Mouse (Mus musculus): ENCODE results near the gene I830077J02Rik.

The I830077J02Rik gene

DNA sequence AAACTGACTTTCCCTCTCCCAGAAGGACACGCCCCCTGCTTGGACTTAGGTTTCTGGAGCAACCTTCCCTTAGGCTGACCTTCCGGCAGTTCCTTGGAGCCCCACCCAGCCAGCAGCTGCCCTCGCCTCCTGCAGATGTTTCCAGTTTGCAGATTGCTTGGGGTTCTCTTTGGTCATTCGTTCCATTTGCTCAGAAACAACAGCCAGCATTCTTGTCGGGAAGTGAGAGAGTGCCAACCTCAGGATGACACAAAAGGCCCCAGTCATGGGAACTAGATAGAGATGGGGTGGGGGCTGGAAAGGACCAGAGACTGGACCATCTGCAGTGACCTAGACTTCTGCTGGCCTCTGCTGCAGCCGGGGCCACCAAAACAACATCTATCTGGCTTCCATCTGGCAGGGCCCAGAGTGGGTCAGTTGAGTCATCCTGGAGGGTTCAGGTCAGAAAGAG lies 38.5 kb downstream of the I830077J02Rik start:
- peak; percentile 65 for DNase-seq (ENCODE audit: low spot score)

DNA sequence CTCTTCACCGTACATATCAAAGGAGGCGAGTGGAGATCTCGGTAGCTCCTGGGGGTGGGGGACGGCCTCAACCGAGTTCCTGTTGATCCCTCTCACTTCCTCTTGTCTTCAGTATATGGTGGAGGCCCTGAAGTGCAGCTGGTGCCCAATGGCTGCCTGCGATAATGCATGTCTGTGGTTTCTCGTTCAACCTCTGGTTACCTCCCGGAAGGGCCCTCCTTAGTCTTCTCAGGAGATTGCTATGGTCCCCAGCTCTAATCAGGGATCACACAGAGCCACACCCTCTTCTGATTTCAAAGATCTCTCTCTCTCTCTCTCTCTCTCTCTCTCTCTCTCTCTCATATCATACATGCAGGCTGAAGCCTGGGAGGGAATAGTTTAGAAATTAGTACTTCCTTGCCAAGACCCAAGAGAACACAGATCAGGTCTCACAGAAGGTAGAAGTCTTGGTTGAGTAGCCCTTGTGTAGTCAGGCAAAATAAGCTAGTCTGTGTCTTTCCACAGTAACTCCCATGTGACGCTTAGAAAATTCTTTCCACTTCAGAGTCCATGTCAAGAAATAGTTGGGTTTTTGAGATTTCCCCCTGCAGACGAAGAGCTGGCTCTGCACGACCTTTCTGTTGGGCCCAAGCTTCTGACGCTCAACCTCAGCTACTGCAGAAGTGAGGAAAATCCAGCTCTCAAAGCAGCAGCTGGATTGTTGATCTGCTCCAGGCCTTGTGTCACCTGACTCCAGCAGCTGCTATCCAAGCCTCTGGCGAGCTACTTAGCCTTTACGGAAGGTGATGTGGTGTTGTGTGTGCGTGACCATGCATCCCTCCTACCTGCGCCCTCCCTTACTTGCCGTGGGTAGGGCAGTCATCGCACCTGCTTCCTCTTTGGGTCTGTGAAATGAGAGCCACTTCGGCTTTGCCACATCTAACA lies 39.6 kb downstream of the I830077J02Rik start:
- DNase-seq (ENCODE audit: low spot score), result no peak

- peak; percentile 39 for DNase-seq (ENCODE audit: low spot score)
Observed at GRCm38 (mm10) chr3:105891760-105892571, 40.5 kb downstream of the I830077J02Rik start.

DNA sequence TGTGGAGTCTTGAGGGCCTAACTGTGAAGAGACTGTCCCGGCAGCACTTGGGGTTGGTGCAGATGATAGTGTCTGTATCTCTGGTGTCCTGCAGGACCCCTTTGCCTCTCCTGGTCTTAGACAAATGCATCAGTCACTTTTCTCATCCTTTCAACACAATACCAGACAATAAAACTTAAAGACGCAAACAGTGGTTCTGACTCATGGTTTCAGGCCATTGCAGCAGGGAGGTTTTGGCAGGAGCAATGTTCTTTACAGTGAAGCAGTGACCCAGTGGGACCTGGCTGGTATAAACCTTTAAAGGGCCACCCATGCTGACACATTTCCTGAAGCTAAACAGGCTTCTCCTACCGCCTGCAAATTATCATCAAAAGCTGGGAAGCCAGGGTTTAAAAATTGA lies 41.3 kb downstream of the I830077J02Rik start:
- DNase-seq (ENCODE audit: low spot score), result no peak

DNA sequence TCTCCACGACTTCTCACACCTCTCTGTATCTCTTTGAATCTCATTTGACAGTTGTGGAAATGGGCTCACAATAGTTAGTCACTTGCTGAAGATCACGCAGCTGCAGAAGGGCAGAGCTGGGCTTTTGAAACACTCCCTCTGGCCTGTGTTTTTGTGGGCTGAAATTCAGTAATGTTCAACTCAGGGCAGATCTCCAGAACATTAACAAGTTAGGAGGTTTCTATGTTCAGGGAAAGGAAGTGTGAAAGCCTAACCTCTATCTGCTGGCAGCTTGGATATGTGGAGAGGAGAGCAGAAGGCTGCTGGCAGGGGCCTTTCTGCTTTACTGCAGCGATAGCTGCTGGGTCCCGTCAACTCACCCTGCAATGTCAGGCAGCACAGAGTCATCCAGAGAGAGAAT lies 42.2 kb downstream of the I830077J02Rik start:
- DNase-seq (ENCODE audit: low spot score), result no peak

GRCm38 (mm10) chr3:105888961-105889360 lies 43.5 kb downstream of the I830077J02Rik start:
- no peak for DNase-seq (ENCODE audit: low spot score)

DNA sequence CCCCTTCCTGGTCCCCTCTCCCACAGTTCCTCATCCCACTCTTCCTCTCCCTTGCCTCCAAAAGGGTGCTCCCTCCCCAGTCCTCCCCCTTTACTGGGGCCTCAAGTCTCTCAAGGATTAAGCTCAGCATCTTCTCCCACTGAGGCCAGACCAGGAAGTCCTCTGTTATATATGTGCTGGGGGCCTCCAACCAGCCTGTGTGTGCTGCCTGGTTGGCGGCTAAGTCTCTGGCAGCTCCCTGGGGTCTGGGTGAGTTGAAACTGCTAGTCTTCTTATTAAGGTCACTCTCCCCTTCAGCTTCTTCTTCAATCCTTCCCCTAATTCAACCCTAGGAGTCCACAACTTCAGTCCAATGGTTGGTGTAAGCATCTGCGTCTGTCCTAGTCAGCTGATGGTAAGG lies 49.4 kb downstream of the I830077J02Rik start:
- no peak for DNase-seq (ENCODE audit: low spot score)

DNA sequence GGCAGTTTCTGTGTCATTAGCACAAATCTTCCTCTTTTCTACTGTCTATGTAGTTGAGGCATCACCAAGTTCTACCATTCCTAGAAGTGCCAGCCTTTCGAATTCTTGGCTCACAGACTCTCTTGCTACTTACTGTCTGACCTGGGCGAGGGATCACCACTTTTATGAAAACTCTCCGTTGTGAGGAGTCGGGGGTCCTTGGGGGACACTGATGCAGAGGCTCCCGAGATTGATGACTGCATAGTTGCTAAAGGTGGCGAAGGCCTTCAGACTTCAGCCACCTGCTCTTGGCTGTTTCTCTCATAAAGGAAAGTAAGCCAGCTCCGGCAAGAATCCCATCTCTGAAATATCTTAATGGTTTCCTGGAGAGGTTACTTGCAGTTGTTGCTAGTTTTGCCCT lies 50.4 kb downstream of the I830077J02Rik start:
- DNase-seq (ENCODE audit: low spot score), result no peak

GRCm38 (mm10) chr3:105880419-105880818 lies 52.0 kb downstream of the I830077J02Rik start:
- DNase-seq (ENCODE audit: low spot score), result no peak

GRCm38 (mm10) chr3:105878751-105879150 lies 53.7 kb downstream of the I830077J02Rik start:
- no peak for DNase-seq (ENCODE audit: low spot score)

- no peak for DNase-seq (ENCODE audit: low spot score)
Observed at GRCm38 (mm10) chr3:105877919-105878318, 54.5 kb downstream of the I830077J02Rik start.

DNA sequence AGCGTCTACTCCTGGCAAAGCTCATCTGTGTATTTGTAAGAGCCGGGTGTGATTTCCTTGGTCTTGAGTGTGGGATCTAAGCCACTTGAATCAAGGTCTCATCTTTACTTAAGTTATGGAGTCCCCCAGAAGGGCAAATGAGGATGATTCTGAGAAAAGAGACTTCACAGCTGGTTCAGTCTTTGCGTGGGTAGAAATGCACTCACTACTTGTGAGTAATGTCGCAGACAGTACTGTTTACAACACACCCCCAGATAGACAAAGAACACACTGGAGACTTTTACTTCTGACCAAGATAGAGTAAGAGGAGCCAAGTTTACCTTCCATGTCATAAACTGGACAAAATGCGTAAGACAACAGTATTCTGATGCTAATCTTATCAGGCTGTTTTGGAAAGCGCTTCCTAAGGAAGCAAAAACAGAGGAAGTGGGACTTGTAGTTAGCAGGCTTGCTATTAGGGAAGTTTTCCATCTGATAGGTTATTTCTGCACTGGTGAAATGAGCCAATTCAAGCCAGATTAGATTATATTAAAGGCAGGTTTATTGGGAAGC lies 55.1 kb downstream of the I830077J02Rik start:
- DNase-seq (ENCODE audit: low spot score), result no peak

- DNase-seq (ENCODE audit: low spot score), result no peak
Observed at GRCm38 (mm10) chr3:105876022-105876421, 56.4 kb downstream of the I830077J02Rik start.
